In the genomic region with DNA sequence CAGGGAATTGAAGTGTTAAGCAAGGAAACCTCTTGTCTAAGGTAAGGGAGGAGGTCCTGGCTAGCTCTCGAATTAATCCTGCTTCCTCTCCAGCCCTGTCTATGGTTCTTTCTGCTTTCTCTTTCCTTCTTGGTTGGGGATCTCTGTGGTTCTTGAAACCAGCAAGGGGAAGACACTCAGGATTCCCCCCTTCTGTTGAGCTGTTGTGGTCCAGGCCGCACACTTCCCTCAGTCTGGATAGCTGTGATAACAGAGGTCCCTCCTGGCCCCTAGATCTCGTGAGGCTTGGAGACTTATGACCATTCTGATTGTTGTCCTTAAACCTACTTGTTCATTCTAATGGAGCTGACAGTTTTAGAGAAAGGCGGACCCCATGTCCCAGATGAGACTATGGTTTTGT, we compare ENCODE assay signal across 12 mouse cellular contexts. TPM values are rescaled to one million over a fixed set of nuclear protein-coding genes. Genes with fewer than 3 reads are reported as not detected.
DNase-seq lines count a peak whose midpoint lies in the region; ATAC-seq and TF ChIP-seq lines count a peak whose summit lies in the region.
"Had no signal": no experiment of that assay in that cellular context is flagged by ENCODE, and none has a peak within 500 bp of the region (broad histone marks: within the 10 kb centered on the region; RNA-seq: fewer than 3 reads in every experiment).

No protein-coding gene starts in this region.

- no peaks in the 10 kb centered on the region for H3K27me3 ChIP-seq in lung, embryonic 14.5 days (ENCODE audit: insufficient read depth, low read length)
- no peaks in the 10 kb centered on the region for H3K27me3 ChIP-seq in megakaryocyte, embryonic 14.5 days (replicated peaks)
- H3K27me3 ChIP-seq: hindbrain, embryonic 15.5 days had no signal

- peaks cover 21% of the 10 kb centered on the region; the same call in 1 of the 2 replicates for H3K36me3 ChIP-seq in lung, embryonic 14.5 days (ENCODE audit: insufficient read depth)
- peaks cover 43% of the 10 kb centered on the region for H3K36me3 ChIP-seq in megakaryocyte, embryonic 14.5 days (replicated peaks; ENCODE audit: low read length)

- H3K4me1 ChIP-seq in lung, embryonic 14.5 days (ENCODE audit: insufficient read depth) = peaks cover 16% of the 10 kb centered on the region; the same call in 1 of the 2 replicates
- H3K4me1 ChIP-seq in megakaryocyte, embryonic 14.5 days = peaks cover 84% of the 10 kb centered on the region

- no peak for DNase-seq in lung, embryonic 14.5 days
- DNase-seq in lung, adult 18-20 months = no peak
- peak; percentile 47 for DNase-seq in c-Kit-negative CD71-positive TER-119-positive erythroid progenitor cells, embryonic 14.5 days (ENCODE audit: low read depth, low spot score)
- DNase-seq in induced T-regulatory cell, adult 2 months (ENCODE audit: low read depth) = peak; percentile 52
- DNase-seq in right cerebral cortex, adult 2 months (ENCODE audit: low spot score in 2 of 2) = no peak
- no peak for DNase-seq in gastrocnemius, postnatal 36 days
- no peak for DNase-seq in thymus, adult 18-20 months
- DNase-seq: adrenal gland, postnatal 10 days; heart, adult 2 months; lung, postnatal 14 days had no signal

- no peaks in the 10 kb centered on the region for H3K9me3 ChIP-seq in lung, embryonic 14.5 days (ENCODE audit: low read depth, low read length)
- H3K9me3 ChIP-seq in megakaryocyte, embryonic 14.5 days = no peaks in the 10 kb centered on the region
- H3K9me3 ChIP-seq: hindbrain, embryonic 15.5 days had no signal

- intact Hi-C loops in gastrocnemius, postnatal 36 days (cut with DNase I) = no loop called here

- 81% methylated on average over 4 of the region's 4 CpGs for WGBS in lung, embryonic 14.5 days

- H3K9ac ChIP-seq in lung, embryonic 14.5 days = no peak overlapping the region
- H3K9ac ChIP-seq: hindbrain, embryonic 15.5 days had no signal

- no peak overlapping the region for H3K27ac ChIP-seq in lung, embryonic 14.5 days (ENCODE audit: low read depth)
- H3K27ac ChIP-seq: heart, adult 2 months; hindbrain, embryonic 15.5 days had no signal

- H3K4me2 ChIP-seq in lung, embryonic 14.5 days = peak overlapping the region; percentile 28; the same call in 1 of the 2 replicates
- H3K4me2 ChIP-seq: hindbrain, embryonic 15.5 days had no signal

- no peak for ATAC-seq in lung, embryonic 14.5 days (ENCODE audit: insufficient read depth)

- no peak overlapping the region for H3K4me3 ChIP-seq in lung, embryonic 14.5 days (ENCODE audit: low read depth, low read length)
- H3K4me3 ChIP-seq in megakaryocyte, embryonic 14.5 days (replicated peaks) = peak overlapping the region; percentile 93
- H3K4me3 ChIP-seq: heart, adult 2 months; hindbrain, embryonic 15.5 days had no signal

- TF ChIP-seq CTCF in lung, embryonic 14.5 days (IDR thresholded peaks at IDR 0.05; ENCODE audit: low read depth) = no peak

RNA-seq across cellular contexts. Expression of gene Gtpbp1, which starts 3.9 kb away (rescaled TPM):
- polyA plus RNA-seq in lung, embryonic 14.5 days (2014; fragmentation: Nextera tagmentation; extraction: Ambion mirVana) = 35.5 and 37.9 TPM in 2 replicates
- polyA plus RNA-seq in megakaryocyte, embryonic 14.5 days (2012; ENCODE audit: insufficient read depth, low replicate concordance) = 42.4 and 70.4 TPM in 2 replicates
- total RNA-seq in gastrocnemius, postnatal 36 days (2021) = 10 to 100 TPM; 22.5 to 24.2 TPM

RNA-seq across cellular contexts. Expression of gene Josd1, which starts 6.8 kb away (rescaled TPM):
- polyA plus RNA-seq in lung, embryonic 14.5 days (2014; fragmentation: Nextera tagmentation; extraction: Ambion mirVana) = 15.0 and 15.2 TPM in 2 replicates
- 5.4 and 16.7 TPM in 2 replicates for polyA plus RNA-seq in megakaryocyte, embryonic 14.5 days (2012; ENCODE audit: insufficient read depth, low replicate concordance)
- 10 to 100 TPM; 12.1 to 13.3 TPM for total RNA-seq in gastrocnemius, postnatal 36 days (2021)

RNA-seq across cellular contexts. Expression of gene Tomm22, which starts 23.9 kb away (rescaled TPM):
- polyA plus RNA-seq in lung, embryonic 14.5 days (2014; fragmentation: Nextera tagmentation; extraction: Ambion mirVana) = 244 and 245 TPM in 2 replicates
- polyA plus RNA-seq in megakaryocyte, embryonic 14.5 days (2012; ENCODE audit: insufficient read depth, low replicate concordance) = 60.9 and 120 TPM in 2 replicates
- total RNA-seq in gastrocnemius, postnatal 36 days (2021) = 10 to 100 TPM; 56.5 to 60.2 TPM

RNA-seq across cellular contexts. Expression of gene Cby1, which starts 35.5 kb away (rescaled TPM):
- 51.2 and 52.8 TPM in 2 replicates for polyA plus RNA-seq in lung, embryonic 14.5 days (2014; fragmentation: Nextera tagmentation; extraction: Ambion mirVana)
- polyA plus RNA-seq in megakaryocyte, embryonic 14.5 days (2012; ENCODE audit: insufficient read depth, low replicate concordance) = 122 and 127 TPM in 2 replicates
- total RNA-seq in gastrocnemius, postnatal 36 days (2021) = 10 to 100 TPM; 12.1 to 14.5 TPM

RNA-seq across cellular contexts. Expression of gene Fam227a, which starts 35.8 kb away (rescaled TPM):
- 1.4 and 1.5 TPM in 2 replicates for polyA plus RNA-seq in lung, embryonic 14.5 days (2014; fragmentation: Nextera tagmentation; extraction: Ambion mirVana)
- polyA plus RNA-seq in megakaryocyte, embryonic 14.5 days (2012; ENCODE audit: insufficient read depth, low replicate concordance) = 0.38 and 2.9 TPM in 2 replicates
- total RNA-seq in gastrocnemius, postnatal 36 days (2021) = under 1 TPM; 0.81 to 0.87 TPM

Comparison
In these comparisons a context has a peak if more than half of its experiments do, and no peak if none do; other contexts are left out.
1. DNase-seq: peak in c-Kit-negative CD71-positive TER-119-positive erythroid progenitor cells, embryonic 14.5 days (single experiment) and induced T-regulatory cell, adult 2 months (single experiment); none in lung, embryonic 14.5 days (single experiment), lung, adult 18-20 months (0 of 2), right cerebral cortex, adult 2 months (0 of 2), gastrocnemius, postnatal 36 days (0 of 2) and thymus, adult 18-20 months (0 of 2).